Mouse (Mus musculus) forebrain, embryonic 15.5 days (tissue): ENCODE data around the gene Qdpr. TPM values are rescaled to one million over a fixed set of nuclear protein-coding genes. Genes with fewer than 3 reads are reported as not detected.
A peak's percentile ranks its signal among the peaks of the same experiment; 100 is the strongest.

ENCODE experiments used
- ATAC-seq: fragments of 200-750 bp; cut with Nextera tagmentation; replicated peaks from 2 replicates; pipeline ENCODE4 v1.8.0; 2017; ENCODE audit warnings: mild to moderate bottlenecking, moderate TSS enrichment, moderate library complexity
- H3K27ac ChIP-seq: fragments of 300-500 bp; sonication (generic); replicated peaks from 2 replicates; pipeline ENCODE4 v1.5.1; 2015; ENCODE audit warnings: mild to moderate bottlenecking, inconsistent platforms
- H3K27me3 ChIP-seq: fragments of 300-500 bp; sonication (generic); 2 replicates; pipeline ENCODE4 v1.6.1; 2015; ENCODE audit warnings: inconsistent platforms
- H3K36me3 ChIP-seq: fragments of 300-500 bp; sonication (generic); 2 replicates; pipeline ENCODE4 v1.6.1; 2015; ENCODE audit warnings: mild to moderate bottlenecking, inconsistent platforms
- H3K4me1 ChIP-seq: fragments of 300-500 bp; sonication (generic); 2 replicates; pipeline ENCODE4 v1.6.1; 2015; ENCODE audit warnings: inconsistent platforms
- H3K4me2 ChIP-seq: fragments of 300-500 bp; sonication (generic); replicated peaks from 2 replicates; pipeline ENCODE4 v1.6.1; 2015; ENCODE audit warnings: mild to moderate bottlenecking, inconsistent platforms
- H3K4me3 ChIP-seq: fragments of 300-500 bp; sonication (generic); 2 replicates; pipeline ENCODE4 v1.5.1; 2015; ENCODE audit warnings: mild to moderate bottlenecking, inconsistent platforms
- H3K9ac ChIP-seq: fragments of 300-500 bp; sonication (generic); replicated peaks from 2 replicates; pipeline ENCODE4 v1.6.1; 2015; ENCODE audit warnings: mild to moderate bottlenecking, inconsistent platforms
- H3K9me3 ChIP-seq: fragments of 300-500 bp; sonication (generic); 2 replicates; pipeline ENCODE4 v1.6.1; 2016; ENCODE audit warnings: inconsistent platforms
- WGBS: fragments of 180-500 bp; shearing (Covaris S2); methylation state at CpG from one replicate; pipeline ENCODE4 v1.1.7; 2015; ENCODE audit warnings: mixed read lengths; 5-methylcytosine and 5-hydroxymethylcytosine counted together
- polyA plus RNA-seq: library from polyadenylated mRNA; unstranded; fragments of >200 nt; fragmentation: Nextera tagmentation; extraction: Ambion mirVana; gene quantifications from 2 replicates; pipeline ENCODE4 v1.2.1, GENCODE M21; 2015

Qdpr gene
- polyA plus RNA-seq, result 107 and 110 TPM in 2 replicates

DNA sequence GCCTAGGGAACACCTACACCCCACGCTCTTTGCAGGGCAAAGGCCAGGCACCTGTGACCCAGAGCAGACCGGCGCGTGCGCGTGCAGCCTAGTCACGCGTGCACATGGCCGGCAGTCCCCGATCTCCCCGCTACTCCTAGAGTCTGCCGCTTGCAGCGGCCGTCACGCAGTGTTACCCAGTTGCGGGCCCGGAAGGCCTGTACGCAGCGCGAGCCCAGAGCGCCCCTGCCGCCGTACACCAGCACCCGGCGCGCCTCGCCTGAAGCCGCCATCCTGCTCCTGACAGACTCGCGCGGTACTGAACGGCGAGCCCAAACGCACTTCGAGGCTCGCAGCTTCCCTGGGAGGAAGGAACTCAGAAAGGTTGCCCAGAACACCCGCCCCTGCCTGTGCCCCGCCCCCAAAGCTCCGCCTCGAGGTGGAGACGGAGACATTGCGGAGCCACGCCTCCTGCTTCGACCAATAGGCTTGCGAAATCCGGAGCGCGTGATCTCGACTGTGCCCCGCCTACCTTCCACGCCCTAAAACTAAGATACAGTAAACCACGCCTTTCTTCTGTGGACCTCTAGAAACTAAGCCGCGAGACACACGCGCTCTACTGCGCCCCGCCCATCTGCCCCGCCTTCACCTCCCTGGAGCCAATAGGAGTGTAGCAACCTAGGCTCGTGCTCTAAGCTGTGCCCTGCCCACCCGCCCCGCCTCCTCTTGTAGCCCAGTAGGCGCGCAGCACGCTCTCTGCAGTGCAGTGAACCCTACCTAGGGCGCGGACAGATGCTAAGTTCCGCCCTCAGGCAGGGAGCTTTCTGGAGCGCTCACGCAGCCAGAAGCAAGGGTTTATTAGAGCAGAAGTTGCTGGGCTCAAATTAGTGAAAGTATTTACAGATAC lies at the start of gene Qdpr:
Gene Qdpr, minus strand, starts transcription at position 406 of the 886 bp plus-strand sequence.
- Histone ChIP-seq H3K4me2 (peak within 1 kb of the TSS; percentile 95), H3K4me1 (peaks cover 14% of the 10 kb centered on the region), H3K27me3 (no peaks in the 10 kb centered on the region), H3K9ac (peak within 1 kb of the TSS; percentile 67), H3K9me3 (no peaks in the 10 kb centered on the region), H3K27ac (peak within 1 kb of the TSS; percentile 63), H3K36me3 (no peaks in the 10 kb centered on the region), H3K4me3 (peak within 1 kb of the TSS; percentile 73)
- WGBS, result under 1% methylated on average over 70 of the region's 70 CpGs
- ATAC-seq, result peak; percentile 99

DNA sequence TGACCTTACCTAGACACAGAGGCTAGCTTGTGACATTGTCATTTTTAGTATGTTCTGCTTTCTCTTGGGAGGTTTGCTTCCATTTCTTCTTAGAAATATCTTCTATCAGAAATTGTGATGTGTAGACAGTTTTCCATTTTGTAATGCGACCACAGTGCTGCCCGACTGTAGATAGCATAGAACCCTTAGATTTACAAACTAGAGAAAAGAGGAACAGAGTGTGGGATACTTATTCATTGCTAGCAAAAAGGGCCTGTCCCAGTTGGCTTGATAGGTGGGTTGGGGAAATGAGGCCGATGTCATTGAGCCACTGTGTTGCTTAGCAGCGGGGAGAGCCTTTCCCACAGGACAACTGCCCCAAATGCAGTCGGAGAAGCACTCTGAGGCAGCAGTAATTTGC lies 47.5 kb upstream of the Qdpr start:
- H3K9ac ChIP-seq, result no peak overlapping the region
- WGBS, result 95% methylated on average over 5 of the region's 5 CpGs
- H3K4me1 ChIP-seq, result peaks cover 11% of the 10 kb centered on the region

DNA sequence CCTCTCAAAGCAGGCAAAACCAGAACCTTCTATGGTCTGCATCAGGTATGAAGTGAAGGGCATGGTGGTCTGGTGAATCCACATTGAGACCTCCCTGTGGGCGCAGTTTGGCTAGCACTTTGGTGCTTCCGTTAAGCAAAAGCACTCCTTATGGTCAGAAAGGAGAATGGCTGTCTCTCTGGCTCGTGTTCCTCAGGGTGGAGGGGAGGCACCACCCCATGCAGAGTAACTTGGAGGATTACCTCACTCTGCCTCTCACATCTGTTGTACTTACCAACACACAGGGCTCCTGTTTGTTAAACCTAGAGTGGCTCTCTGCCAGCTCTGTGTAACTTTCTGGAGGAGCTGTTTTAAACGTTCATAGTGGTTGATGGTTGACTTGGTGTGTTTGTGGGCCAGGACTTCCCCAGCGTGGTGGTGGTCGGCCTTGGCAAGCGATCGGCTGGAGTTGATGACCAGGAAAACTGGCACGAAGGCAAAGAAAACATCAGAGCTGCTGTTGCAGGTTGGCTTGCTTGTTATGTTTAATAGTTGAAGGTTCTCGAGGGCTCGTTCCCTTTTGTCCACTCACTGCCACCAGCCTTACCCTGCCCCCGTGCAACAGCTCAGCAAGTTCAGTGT lies 47.0 kb upstream of the Qdpr start:
- 80% methylated on average over 12 of the region's 12 CpGs for WGBS
- Histone ChIP-seq H3K9ac (no peak overlapping the region), H3K27ac (no peak overlapping the region), H3K27me3 (no peaks in the 10 kb centered on the region), H3K4me3 (no peak overlapping the region), H3K4me1 (peaks cover 13% of the 10 kb centered on the region), H3K36me3 (0 out of 2 replicates have a peak, but pooled peaks cover 5% of the 10 kb centered on the region), H3K9me3 (no peaks in the 10 kb centered on the region), H3K4me2 (no peak overlapping the region)
- no peak for ATAC-seq

More for the DNA sequence above, 47.5 kb upstream of the Qdpr start:
- H3K4me2 ChIP-seq, result no peak overlapping the region
- no peaks in the 10 kb centered on the region for H3K27me3 ChIP-seq
- no peaks in the 10 kb centered on the region for H3K9me3 ChIP-seq
- ATAC-seq, result no peak
- H3K4me3 ChIP-seq, result no peak overlapping the region
- 0 out of 2 replicates have a peak, but pooled peaks cover 5% of the 10 kb centered on the region for H3K36me3 ChIP-seq
- H3K27ac ChIP-seq, result no peak overlapping the region

DNA sequence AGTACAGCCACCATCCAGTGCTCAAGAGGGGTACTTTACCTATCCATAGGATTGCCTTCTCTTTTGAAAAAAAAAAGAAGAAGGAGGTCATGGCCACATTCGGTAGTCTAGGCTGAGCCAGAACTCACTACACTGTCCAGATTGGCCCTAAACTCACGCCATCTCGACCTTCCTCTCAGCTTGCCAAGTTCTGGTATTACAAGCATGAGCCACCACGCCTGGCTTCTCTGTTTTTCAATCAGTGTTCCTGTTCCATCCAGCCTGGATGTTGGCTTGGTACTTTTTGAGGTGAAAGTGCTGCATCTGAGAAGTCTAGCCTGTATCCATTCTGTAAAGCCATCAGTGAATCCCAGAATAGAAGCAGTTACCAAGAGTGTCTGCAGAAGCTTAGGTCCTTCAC lies 46.4 kb upstream of the Qdpr start:
- Histone ChIP-seq H3K27ac (no peak overlapping the region), H3K4me2 (no peak overlapping the region), H3K27me3 (no peaks in the 10 kb centered on the region), H3K4me3 (no peak overlapping the region), H3K9ac (no peak overlapping the region), H3K9me3 (no peaks in the 10 kb centered on the region), H3K4me1 (peaks cover 13% of the 10 kb centered on the region), H3K36me3 (0 out of 2 replicates have a peak, but pooled peaks cover 5% of the 10 kb centered on the region)
- WGBS, result 93% methylated on average over 4 of the region's 4 CpGs
- no peak for ATAC-seq

DNA sequence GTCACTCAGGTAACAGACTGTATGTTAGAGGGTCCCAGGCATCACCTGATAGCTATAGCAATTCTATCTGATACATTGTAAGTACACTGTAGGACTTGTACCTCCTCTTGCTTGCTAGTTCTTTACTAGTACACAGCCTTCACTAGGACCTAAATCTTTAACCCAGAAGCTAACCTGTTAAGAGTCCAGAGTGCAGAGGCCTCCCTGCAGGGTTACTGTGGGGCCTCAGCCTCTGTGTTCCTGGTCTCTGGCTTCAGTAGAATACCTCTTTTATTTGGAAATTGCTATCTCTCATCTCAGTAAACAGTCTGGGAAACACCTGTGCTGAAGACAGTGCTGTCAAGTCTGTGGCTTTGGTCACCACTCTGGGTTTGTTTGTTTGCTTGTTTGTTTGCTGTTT lies 46.0 kb upstream of the Qdpr start:
- Histone ChIP-seq H3K4me1 (peaks cover 13% of the 10 kb centered on the region), H3K36me3 (0 out of 2 replicates have a peak, but pooled peaks cover 5% of the 10 kb centered on the region), H3K4me3 (no peak overlapping the region), H3K9me3 (no peaks in the 10 kb centered on the region), H3K27ac (no peak overlapping the region), H3K4me2 (no peak overlapping the region), H3K9ac (no peak overlapping the region), H3K27me3 (no peaks in the 10 kb centered on the region)
- no peak for ATAC-seq

DNA sequence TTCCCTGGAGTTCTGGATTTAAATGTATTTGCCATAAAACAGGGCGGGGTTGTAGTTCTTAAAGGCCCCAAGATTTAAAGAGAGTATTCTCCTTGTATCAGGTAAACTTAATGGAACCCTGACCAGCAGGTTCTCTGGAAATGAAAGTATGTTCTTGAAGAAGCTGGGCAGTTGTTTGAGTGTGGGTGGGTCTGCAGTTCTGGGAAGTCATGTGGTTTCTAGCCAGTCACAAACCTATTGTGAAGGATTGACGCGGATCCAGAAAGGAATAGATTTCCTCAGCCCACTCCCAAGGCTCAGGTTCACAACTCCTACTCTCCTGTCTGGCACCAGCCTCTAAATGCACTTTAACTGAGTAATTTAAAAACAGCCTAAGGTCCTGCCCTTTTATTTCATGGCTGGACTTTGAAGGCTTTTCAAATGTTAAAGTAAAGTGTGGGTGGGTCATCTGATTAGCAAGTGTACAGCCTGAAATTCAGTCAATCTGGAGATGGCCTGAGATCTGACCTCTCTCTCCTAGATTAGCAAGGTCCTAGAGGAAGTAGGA lies 45.5 kb upstream of the Qdpr start:
- no peak for ATAC-seq
- no peaks in the 10 kb centered on the region for H3K27me3 ChIP-seq
- no peak overlapping the region for H3K9ac ChIP-seq
- H3K4me1 ChIP-seq, result peaks cover 13% of the 10 kb centered on the region
- no peak overlapping the region for H3K4me2 ChIP-seq
- H3K9me3 ChIP-seq, result no peaks in the 10 kb centered on the region
- 91% methylated on average over 3 of the region's 3 CpGs for WGBS
- H3K27ac ChIP-seq, result no peak overlapping the region
- H3K36me3 ChIP-seq, result 0 out of 2 replicates have a peak, but pooled peaks cover 5% of the 10 kb centered on the region
- H3K4me3 ChIP-seq, result no peak overlapping the region

DNA sequence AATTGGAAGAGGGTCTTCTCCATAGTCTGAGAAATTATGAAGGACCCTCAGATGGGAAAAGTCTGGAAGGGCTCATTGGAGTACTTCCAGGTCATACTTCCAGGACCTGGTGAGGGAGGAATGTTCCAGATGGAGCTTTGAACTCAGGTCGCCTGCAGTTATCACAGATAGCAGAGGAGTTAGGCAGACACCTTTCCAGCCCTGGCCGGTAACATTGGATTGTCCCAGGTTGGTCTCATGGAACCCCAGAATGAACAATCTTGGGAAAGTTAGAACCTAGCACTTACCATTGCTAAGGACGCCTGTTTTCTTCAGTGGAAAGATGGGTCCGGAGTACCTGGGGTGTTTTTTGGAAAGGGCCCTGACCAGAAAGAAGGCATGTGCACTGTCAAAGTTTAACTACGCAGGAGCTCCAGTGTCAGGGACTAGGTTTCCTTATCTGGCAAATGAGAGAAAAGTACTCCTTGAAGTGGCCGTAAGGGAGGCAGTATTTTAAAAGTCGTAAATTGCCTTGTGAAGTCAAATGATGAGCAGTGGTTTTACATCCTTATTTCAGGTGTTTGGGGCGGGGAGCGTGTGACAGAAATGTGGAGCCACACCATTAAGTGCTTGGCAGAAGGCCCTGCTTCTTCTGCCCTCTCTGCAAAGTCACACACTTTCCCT lies 44.2 kb upstream of the Qdpr start:
- no peaks in the 10 kb centered on the region for H3K9me3 ChIP-seq
- H3K9ac ChIP-seq, result peak overlapping the region; percentile 66
- H3K36me3 ChIP-seq, result 0 out of 2 replicates have a peak, but pooled peaks cover 5% of the 10 kb centered on the region
- peaks cover 13% of the 10 kb centered on the region for H3K4me1 ChIP-seq
- no peaks in the 10 kb centered on the region for H3K27me3 ChIP-seq
- peak overlapping the region; percentile 76 for H3K4me2 ChIP-seq
- WGBS, result 72% methylated on average over 9 of the region's 9 CpGs
- no peak for ATAC-seq
- peak overlapping the region; percentile 58 for H3K4me3 ChIP-seq
- H3K27ac ChIP-seq, result no peak overlapping the region

DNA sequence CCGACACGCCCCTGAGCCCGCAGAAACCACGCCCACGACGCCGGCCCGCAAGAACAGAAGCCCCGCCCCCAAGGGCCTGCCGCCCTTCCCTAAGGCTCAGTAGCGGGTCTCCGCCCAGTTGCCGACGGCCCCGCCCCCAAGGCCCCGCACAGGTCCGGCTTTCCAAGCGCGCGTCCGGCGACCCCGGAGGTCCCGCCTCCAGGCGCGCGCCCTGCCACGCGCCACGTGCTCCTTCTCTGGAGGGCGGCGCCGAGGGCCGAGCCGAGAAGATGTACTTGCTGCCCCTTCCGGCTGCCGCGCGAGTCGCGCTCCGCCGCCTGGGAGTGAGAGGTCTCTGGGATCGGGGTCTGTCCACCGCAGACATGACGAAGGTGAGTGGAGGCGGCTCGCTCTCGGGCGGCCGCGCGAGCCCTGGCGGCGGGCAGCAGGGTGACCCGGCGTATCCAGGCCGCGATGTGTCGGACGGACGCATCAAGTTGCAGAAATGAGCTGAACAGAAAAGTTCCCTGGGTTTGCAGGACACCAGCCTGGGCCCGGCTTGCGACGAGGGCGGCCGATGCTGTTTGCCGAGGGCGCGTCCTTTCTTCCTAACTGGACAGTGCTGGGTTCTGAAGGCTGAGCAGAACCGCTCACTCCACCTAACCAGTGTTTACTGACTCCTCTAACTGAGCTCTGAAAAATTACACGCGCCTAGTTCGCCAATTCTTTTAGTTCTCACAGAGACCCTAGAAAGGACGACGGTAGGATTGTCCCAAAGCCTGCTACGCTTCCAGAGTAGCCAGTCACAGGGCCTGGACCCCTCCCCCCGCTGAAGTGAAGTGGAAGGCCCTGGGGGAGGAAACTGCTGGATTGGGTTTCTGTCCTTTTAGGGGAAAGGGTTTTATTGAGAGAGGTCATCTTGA lies 43.4 kb upstream of the Qdpr start, which contains the start of gene Lap3:
Gene Lap3, plus strand, starts transcription at position 184 of the 902 bp plus-strand sequence.
- no peaks in the 10 kb centered on the region for H3K9me3 ChIP-seq
- peak within 1 kb of the TSS; percentile 66 for H3K9ac ChIP-seq
- peaks cover 13% of the 10 kb centered on the region for H3K4me1 ChIP-seq
- peak; percentile 94 for ATAC-seq
- no peaks in the 10 kb centered on the region for H3K36me3 ChIP-seq
- H3K27me3 ChIP-seq, result no peaks in the 10 kb centered on the region
- peak within 1 kb of the TSS; percentile 58 for H3K4me3 ChIP-seq
- H3K4me2 ChIP-seq, result peak within 1 kb of the TSS; percentile 76
- under 1% methylated on average over 78 of the region's 78 CpGs for WGBS
- H3K27ac ChIP-seq, result peak within 1 kb of the TSS; percentile 24; the same call in 1 of the 2 replicates

DNA sequence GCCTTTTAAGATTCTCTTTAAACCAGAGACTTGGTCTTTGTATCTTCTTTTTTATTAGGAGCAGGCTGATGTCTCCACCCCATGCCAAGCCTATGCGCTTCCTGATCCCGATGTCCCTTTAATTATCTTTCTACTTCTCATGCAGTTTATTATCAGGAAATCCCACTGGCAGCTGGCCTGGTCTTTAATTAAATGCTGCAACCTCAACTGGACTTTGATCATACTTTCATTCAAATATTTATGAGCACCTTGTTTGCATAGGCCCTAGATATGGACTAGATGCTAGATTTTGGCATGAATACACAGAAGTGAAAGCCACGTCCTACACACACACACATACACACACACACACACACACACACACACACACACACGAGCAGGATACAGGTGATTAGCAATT lies 41.7 kb upstream of the Qdpr start:
- H3K4me1 ChIP-seq, result peaks cover 13% of the 10 kb centered on the region
- ATAC-seq, result no peak
- no peak overlapping the region for H3K4me3 ChIP-seq
- H3K27ac ChIP-seq, result no peak overlapping the region
- H3K9ac ChIP-seq, result no peak overlapping the region
- H3K36me3 ChIP-seq, result no peaks in the 10 kb centered on the region
- H3K4me2 ChIP-seq, result no peak overlapping the region
- H3K27me3 ChIP-seq, result no peaks in the 10 kb centered on the region
- H3K9me3 ChIP-seq, result no peaks in the 10 kb centered on the region
- 48% methylated on average over 4 of the region's 4 CpGs for WGBS

DNA sequence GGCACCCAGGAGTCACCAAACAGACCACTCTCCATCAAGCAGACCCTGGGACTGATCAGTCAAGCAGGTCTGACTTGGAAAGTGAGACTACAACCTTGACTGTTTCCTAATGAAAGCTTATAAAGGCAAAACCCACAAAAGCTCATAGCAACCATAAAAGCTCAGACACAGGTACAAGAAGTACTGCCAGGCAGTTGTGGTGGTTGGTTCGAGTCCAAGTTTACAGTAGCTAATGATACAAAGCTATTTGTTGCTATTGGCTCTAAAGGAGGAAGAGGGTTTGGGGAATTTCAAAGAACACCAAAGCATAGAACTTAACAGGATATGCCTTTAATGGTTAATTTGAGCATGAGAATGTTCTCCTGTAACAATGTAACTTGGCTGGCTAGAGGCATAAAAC lies 33.6 kb upstream of the Qdpr start:
- no peak overlapping the region for H3K27ac ChIP-seq
- H3K4me1 ChIP-seq, result no peaks in the 10 kb centered on the region
- no peak for ATAC-seq
- H3K36me3 ChIP-seq, result no peaks in the 10 kb centered on the region
- H3K9ac ChIP-seq, result no peak overlapping the region
- 85% methylated on average over 1 of the region's 1 CpGs for WGBS
- H3K9me3 ChIP-seq, result no peaks in the 10 kb centered on the region
- no peak overlapping the region for H3K4me2 ChIP-seq
- H3K27me3 ChIP-seq, result no peaks in the 10 kb centered on the region
- H3K4me3 ChIP-seq, result no peak overlapping the region

DNA sequence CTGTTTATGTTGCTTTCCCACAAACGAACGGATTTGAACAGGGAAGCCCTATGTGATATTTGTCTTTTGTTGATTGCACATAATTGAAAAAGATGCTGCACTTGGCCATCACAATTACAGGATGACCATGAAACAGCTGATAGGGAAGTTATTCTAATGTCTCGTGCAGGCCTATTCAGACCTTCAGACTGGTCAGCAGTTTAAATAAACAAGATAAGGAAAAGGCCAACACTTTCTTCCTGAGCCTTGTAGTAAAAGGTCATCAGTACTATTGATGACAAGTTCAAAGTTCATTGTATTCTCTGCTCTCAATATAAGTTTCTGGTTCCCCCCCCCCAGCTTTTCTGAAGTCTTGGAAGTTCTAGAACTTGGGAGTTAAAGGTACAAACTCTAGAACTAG lies 32.6 kb upstream of the Qdpr start:
- no peaks in the 10 kb centered on the region for H3K27me3 ChIP-seq
- no peaks in the 10 kb centered on the region for H3K9me3 ChIP-seq
- H3K27ac ChIP-seq, result no peak overlapping the region
- no peak overlapping the region for H3K9ac ChIP-seq
- H3K4me1 ChIP-seq, result no peaks in the 10 kb centered on the region
- H3K36me3 ChIP-seq, result no peaks in the 10 kb centered on the region
- ATAC-seq, result no peak
- H3K4me2 ChIP-seq, result no peak overlapping the region
- 77% methylated on average over 3 of the region's 3 CpGs for WGBS
- no peak overlapping the region for H3K4me3 ChIP-seq
